8 mouse cellular contexts compared by ENCODE assay signal in genomic region chr7:130935793-130936471, GRCm38 (mm10). TPM values are rescaled to one million over a fixed set of nuclear protein-coding genes. Genes with fewer than 3 reads are reported as not detected.
DNase-seq lines count a peak whose midpoint lies in the region; ATAC-seq and TF ChIP-seq lines count a peak whose summit lies in the region.

Gene Htra1, plus strand, starts transcription at chr7:130936111.

- TF ChIP-seq CTCF in G1E (IDR thresholded peaks at IDR 0.05; ENCODE audit: low read depth, low read length): no peak
- no peak for TF ChIP-seq CTCF in gastrocnemius, adult 2 months (IDR thresholded peaks at IDR 0.05)

- intact Hi-C loops in gastrocnemius, adult 2 months (cut with DNase I): loop anchor here (5.0 kb wide), 1 partner anchor 36 kb away; no protein-coding TSS in a partner anchor

- H3K4me3 ChIP-seq in G1E (ENCODE audit: low read depth, low read length): peak within 1 kb of the TSS; percentile 46
- H3K4me3 ChIP-seq in gastrocnemius, adult 2 months: peak within 1 kb of the TSS; percentile 86
- H3K4me3 ChIP-seq in hindbrain, embryonic 13.5 days: peak within 1 kb of the TSS; percentile 51

- H3K36me3 ChIP-seq in G1E (replicated peaks): no peaks in the 10 kb centered on the region
- no peaks in the 10 kb centered on the region for H3K36me3 ChIP-seq in hindbrain, embryonic 13.5 days

- H3K4me2 ChIP-seq in hindbrain, embryonic 13.5 days: peak within 1 kb of the TSS; percentile 71

- H3K9me3 ChIP-seq in G1E (replicated peaks): peaks cover 85% of the 10 kb centered on the region
- no peaks in the 10 kb centered on the region for H3K9me3 ChIP-seq in hindbrain, embryonic 13.5 days

- under 1% methylated on average over 70 of the region's 70 CpGs for WGBS in hindbrain, embryonic 13.5 days

- no peak for ATAC-seq in G1E (ENCODE audit: extremely low read depth, insufficient number of reproducible peaks, low FRiP score, poor library complexity, severe bottlenecking)
- peak; percentile 73 for ATAC-seq in hindbrain, embryonic 13.5 days (ENCODE audit: low FRiP score)

- no peaks in the 10 kb centered on the region for H3K27me3 ChIP-seq in G1E (ENCODE audit: insufficient read depth, low read length)
- peaks cover 82% of the 10 kb centered on the region for H3K27me3 ChIP-seq in hindbrain, embryonic 13.5 days

- H3K27ac ChIP-seq in gastrocnemius, adult 2 months: peak within 1 kb of the TSS; percentile 89
- H3K27ac ChIP-seq in hindbrain, embryonic 13.5 days: no peak within 1 kb of the TSS

- peak within 1 kb of the TSS; percentile 63 for H3K9ac ChIP-seq in hindbrain, embryonic 13.5 days

- no peak for DNase-seq in G1E (ENCODE audit: low spot score)
- DNase-seq in cerebellum, postnatal 25 days: peak; percentile 55 to 72
- DNase-seq in gastrocnemius, adult 2 months: peak; percentile 94
- DNase-seq in layer of hippocampus, postnatal 36 days: peak; percentile 86 to 87
- DNase-seq in lung, postnatal 10 days: peak; percentile 87
- DNase-seq in retina, embryonic 14.5 days (ENCODE audit: low spot score): peak; percentile 56
- peak; percentile 36 for DNase-seq in yolk sac, embryonic 10.5 days (ENCODE audit: low spot score)

- H3K4me1 ChIP-seq in G1E (ENCODE audit: insufficient read depth, low read depth, low read length): no peaks in the 10 kb centered on the region
- peaks cover 24% of the 10 kb centered on the region for H3K4me1 ChIP-seq in hindbrain, embryonic 13.5 days (replicated peaks)

RNA-seq across cellular contexts. Expression of gene Htra1, which starts in this region (rescaled TPM):
- total RNA-seq in G1E (2014; fragmentation: Nextera tagmentation) (not detected in 2 replicates), G1E (2017) (not detected in 2 replicates)
- polyA plus RNA-seq in G1E (2012): not detected in 2 replicates
- 10 to 100 TPM; 23.9 to 32.6 TPM for total RNA-seq in gastrocnemius, adult 2 months (2021)
- 11.2 and 15.4 TPM in 2 replicates for polyA plus RNA-seq in hindbrain, embryonic 13.5 days (2015; fragmentation: Nextera tagmentation; extraction: Ambion mirVana)
- 100 to 1,000 TPM; 221 to 291 TPM for total RNA-seq in layer of hippocampus, postnatal 36 days (2021)

Comparison
In these comparisons a context has a peak if more than half of its experiments do, and no peak if none do; other contexts are left out.
1. RNA of gene Htra1 (total RNA-seq): 221 to 291 TPM in layer of hippocampus, postnatal 36 days and 23.9 to 32.6 TPM in gastrocnemius, adult 2 months; not detected in G1E; every median in the first group is over 10 times any median in the second.
2. RNA of gene Htra1 (total RNA-seq): 221 to 291 TPM in layer of hippocampus, postnatal 36 days; 23.9 to 32.6 TPM in gastrocnemius, adult 2 months; every median in the first group is over 4 times any median in the second.
3. RNA of gene Htra1 (polyA plus RNA-seq): 11.2 to 15.4 TPM in hindbrain, embryonic 13.5 days; not detected in G1E; every median in the first group is over 10 times any median in the second.
4. Peak in every context shown above with its lines, with median percentiles within 50 percentile points of each other: H3K4me3 ChIP-seq.